Mouse (Mus musculus) erythroblast, embryonic 14.5 days (primary cell): ENCODE results near the gene Zscan21. TPM values are rescaled to one million over a fixed set of nuclear protein-coding genes. Genes with fewer than 3 reads are reported as not detected.
"Not testable (repeated sequence)": the region's sequence is repeated elsewhere in the genome, so short reads cannot be mapped to it uniquely, and the experiment has no call there.

Experiments used
- H3K27me3 ChIP-seq: 2 replicates; pipeline ENCODE4 v1.6.1; 2012; ENCODE audit warnings: inconsistent platforms; ENCODE audit not compliant: control insufficient read depth
- H3K36me3 ChIP-seq: 2 replicates; pipeline ENCODE4 v1.6.1; 2012; ENCODE audit warnings: mild to moderate bottlenecking, inconsistent platforms; ENCODE audit not compliant: control insufficient read depth
- H3K4me1 ChIP-seq: 2 replicates; pipeline ENCODE4 v1.6.1; 2012; ENCODE audit warnings: inconsistent platforms; ENCODE audit not compliant: control insufficient read depth
- H3K4me3 ChIP-seq: replicated peaks from 2 replicates; pipeline ENCODE3; 2012; ENCODE audit warnings: moderate library complexity, mild to moderate bottlenecking, inconsistent platforms
- H3K9me3 ChIP-seq: 2 replicates; pipeline ENCODE4 v1.6.1; 2012; ENCODE audit warnings: low read length, inconsistent platforms, mixed read lengths; ENCODE audit not compliant: control insufficient read depth
- GATA1 ChIP-seq: IDR thresholded peaks from 2 replicates; pipeline ENCODE4 v1.6.1; 2012; ENCODE audit warnings: low read length, inconsistent platforms, mixed read lengths
- TAL1 ChIP-seq: IDR thresholded peaks from 3 replicates; pipeline ENCODE4 v1.6.1; 2012; ENCODE audit warnings: low read length, inconsistent platforms, mixed read lengths
- polyA plus RNA-seq: library from polyadenylated mRNA; stranded (reverse); fragments of >175 nt; gene quantifications from 2 replicates; pipeline ENCODE4 v1.2.3, GENCODE M21; 2012

Zscan21 gene
- polyA plus RNA-seq, 1 experiment: 0.11 TPM

GRCm38 (mm10) chr5:138107130-138107529 is 9.6 kb upstream of the Zscan21 start:
- Histone ChIP-seq H3K27me3 (no peaks in the 10 kb centered on the region), H3K9me3 (no peaks in the 10 kb centered on the region), H3K4me1 (no peaks in the 10 kb centered on the region), H3K36me3 (peaks cover 23% of the 10 kb centered on the region), H3K4me3 (no peak overlapping the region)
- TF ChIP-seq TAL1: no peak
- TF ChIP-seq GATA1: no peak

- H3K27me3 ChIP-seq, H3K4me1 ChIP-seq, H3K4me3 ChIP-seq, H3K9me3 ChIP-seq, H3K36me3 ChIP-seq: not testable (repeated sequence)
Measured at GRCm38 (mm10) chr5:138109847-138110396, 6.8 kb upstream of the Zscan21 start.

GRCm38 (mm10) chr5:138117199-138118015 is 704 bp downstream of the Zscan21 start:
- no peaks in the 10 kb centered on the region for H3K9me3 ChIP-seq
- peak overlapping the region; percentile 92 for H3K4me3 ChIP-seq
- no peaks in the 10 kb centered on the region for H3K27me3 ChIP-seq
- H3K36me3 ChIP-seq: peaks cover 13% of the 10 kb centered on the region
- H3K4me1 ChIP-seq: peaks cover 35% of the 10 kb centered on the region
- no peak for TF ChIP-seq GATA1
- no peak for TF ChIP-seq TAL1

GRCm38 (mm10) chr5:138118041-138118440 is 1.3 kb downstream of the Zscan21 start:
- Histone ChIP-seq H3K27me3 (no peaks in the 10 kb centered on the region), H3K36me3 (peaks cover 16% of the 10 kb centered on the region), H3K4me3 (peak overlapping the region; percentile 92), H3K9me3 (no peaks in the 10 kb centered on the region), H3K4me1 (peaks cover 39% of the 10 kb centered on the region)
- TF ChIP-seq GATA1 (no peak), TAL1 (no peak)

- Histone ChIP-seq H3K27me3 (no peaks in the 10 kb centered on the region), H3K4me1 (peaks cover 10% of the 10 kb centered on the region), H3K36me3 (peaks cover 73% of the 10 kb centered on the region), H3K4me3 (no peak overlapping the region), H3K9me3 (no peaks in the 10 kb centered on the region)
- TF ChIP-seq TAL1 (no peak), GATA1 (no peak)
Measured at GRCm38 (mm10) chr5:138132425-138133064, 15.8 kb downstream of the Zscan21 start.

GRCm38 (mm10) chr5:138137257-138137656 is 20.6 kb downstream of the Zscan21 start:
- peaks cover 17% of the 10 kb centered on the region for H3K4me1 ChIP-seq
- H3K27me3 ChIP-seq: no peaks in the 10 kb centered on the region
- no peaks in the 10 kb centered on the region for H3K9me3 ChIP-seq
- TF ChIP-seq TAL1: no peak
- no peak for TF ChIP-seq GATA1
- no peak overlapping the region for H3K4me3 ChIP-seq
- peaks cover 34% of the 10 kb centered on the region for H3K36me3 ChIP-seq

GRCm38 (mm10) chr5:138137935-138138549 is 21.3 kb downstream of the Zscan21 start:
- peaks cover 26% of the 10 kb centered on the region for H3K36me3 ChIP-seq
- H3K4me1 ChIP-seq: peaks cover 17% of the 10 kb centered on the region
- no peaks in the 10 kb centered on the region for H3K9me3 ChIP-seq
- TF ChIP-seq GATA1 (no peak), TAL1 (no peak)
- no peaks in the 10 kb centered on the region for H3K27me3 ChIP-seq
- H3K4me3 ChIP-seq: no peak overlapping the region

- no peaks in the 10 kb centered on the region for H3K9me3 ChIP-seq
- H3K36me3 ChIP-seq: peaks cover 20% of the 10 kb centered on the region
- H3K27me3 ChIP-seq: no peaks in the 10 kb centered on the region
- peaks cover 17% of the 10 kb centered on the region for H3K4me1 ChIP-seq
- TF ChIP-seq GATA1: no peak
- TF ChIP-seq TAL1: no peak
- H3K4me3 ChIP-seq: no peak overlapping the region
Measured at GRCm38 (mm10) chr5:138138585-138138984, 21.9 kb downstream of the Zscan21 start.

GRCm38 (mm10) chr5:138154390-138154789 is 37.7 kb downstream of the Zscan21 start:
- peak overlapping the region; percentile 77 for H3K4me3 ChIP-seq
- no peak for TF ChIP-seq GATA1
- TF ChIP-seq TAL1: no peak
- H3K4me1 ChIP-seq: peaks cover 19% of the 10 kb centered on the region
- H3K36me3 ChIP-seq: peaks cover 24% of the 10 kb centered on the region
- H3K9me3 ChIP-seq: no peaks in the 10 kb centered on the region
- H3K27me3 ChIP-seq: no peaks in the 10 kb centered on the region
